Mouse (Mus musculus) forebrain, embryonic 11.5 days (tissue): ENCODE data around the gene Palm2. TPM values are rescaled to one million over a fixed set of nuclear protein-coding genes. Genes with fewer than 3 reads are reported as not detected.
A peak's percentile ranks its signal among the peaks of the same experiment; 100 is the strongest.

Experiments
- ATAC-seq: fragments of 200-750 bp; cut with Nextera tagmentation; replicated peaks from 2 replicates; pipeline ENCODE4 v1.8.0; 2017; ENCODE audit warnings: moderate TSS enrichment; ENCODE audit not compliant: low FRiP score
- DNase-seq: peaks from one replicate; pipeline ENCODE4 v3.0.0-alpha.2; 2017; ENCODE audit warnings: low spot score
- H3K27ac ChIP-seq: fragments of 300-500 bp; sonication (generic); 2 replicates; pipeline ENCODE4 v1.5.1; 2014; ENCODE audit warnings: low read depth, low read length
- H3K27me3 ChIP-seq: fragments of 300-500 bp; sonication (generic); 2 replicates; pipeline ENCODE4 v1.6.1; 2014; ENCODE audit warnings: mild to moderate bottlenecking, low read length, mixed read lengths; ENCODE audit not compliant: control insufficient read depth, insufficient read depth
- H3K36me3 ChIP-seq: fragments of 300-500 bp; sonication (generic); 2 replicates; pipeline ENCODE4 v1.6.1; 2014; ENCODE audit warnings: mild to moderate bottlenecking, low read length, moderate library complexity, mixed read lengths; ENCODE audit not compliant: control insufficient read depth, insufficient read depth
- H3K4me1 ChIP-seq: fragments of 300-500 bp; sonication (generic); replicated peaks from 2 replicates; pipeline ENCODE4 v1.6.1; 2014; ENCODE audit warnings: low read length, mixed read lengths; ENCODE audit not compliant: control insufficient read depth, insufficient read depth
- H3K4me2 ChIP-seq: fragments of 300-500 bp; sonication (generic); 2 replicates; pipeline ENCODE4 v1.6.1; 2014; ENCODE audit warnings: low read depth, mild to moderate bottlenecking, low read length, moderate library complexity, mixed read lengths; ENCODE audit not compliant: severe bottlenecking
- H3K4me3 ChIP-seq: fragments of 300-500 bp; sonication (generic); 2 replicates; pipeline ENCODE4 v1.5.1; 2014; ENCODE audit warnings: low read depth, low read length
- H3K9ac ChIP-seq: fragments of 300-500 bp; sonication (generic); 2 replicates; pipeline ENCODE4 v1.6.1; 2014; ENCODE audit warnings: low read length
- H3K9me3 ChIP-seq: fragments of 300-500 bp; sonication (generic); 2 replicates; pipeline ENCODE4 v1.6.1; 2016; ENCODE audit warnings: low read length, mixed read lengths; ENCODE audit not compliant: control insufficient read depth
- WGBS: fragments of 180-500 bp; shearing (Covaris S2); extraction: QIAGEN DNeasy Blood & Tissue Kit; methylation state at CpG from one replicate; pipeline ENCODE4 v1.1.7; 2014; 5-methylcytosine and 5-hydroxymethylcytosine counted together
- polyA plus RNA-seq: library from polyadenylated mRNA; unstranded; fragments of >200 nt; fragmentation: Nextera tagmentation; extraction: Ambion mirVana; gene quantifications from 2 replicates; pipeline ENCODE4 v1.2.1, GENCODE M21; 2014

Palm2 gene
- polyA plus RNA-seq, 1 experiment from 2014 or later = 3.5 TPM

- peaks cover 16% of the 10 kb centered on the region for H3K27me3 ChIP-seq
- H3K27ac ChIP-seq = no peak overlapping the region
- DNase-seq = no peak
Measured at GRCm38 (mm10) chr4:57434705-57435360, 786 bp downstream of the Palm2 start.

GRCm38 (mm10) chr4:57436286-57436685 is 2.2 kb downstream of the Palm2 start:
- H3K27me3 ChIP-seq = peaks cover 16% of the 10 kb centered on the region
- ATAC-seq (no peak), DNase-seq (no peak)
- H3K4me1 ChIP-seq = peaks cover 9% of the 10 kb centered on the region; the same call in 1 of the 2 replicates
- no peak overlapping the region for H3K4me3 ChIP-seq
- no peaks in the 10 kb centered on the region for H3K36me3 ChIP-seq
- H3K9me3 ChIP-seq = no peaks in the 10 kb centered on the region
- no peak overlapping the region for H3K27ac ChIP-seq
- 66% methylated on average over 4 of the region's 4 CpGs for WGBS
- H3K9ac ChIP-seq = no peak overlapping the region
- H3K4me2 ChIP-seq = no peak overlapping the region

More at GRCm38 (mm10) chr4:57434705-57435360, 786 bp downstream of the Palm2 start:
- Histone ChIP-seq H3K9me3 (no peaks in the 10 kb centered on the region), H3K9ac (peak overlapping the region; percentile 46; the same call in 1 of the 2 replicates), H3K36me3 (no peaks in the 10 kb centered on the region), H3K4me1 (peaks cover 9% of the 10 kb centered on the region; the same call in 1 of the 2 replicates), H3K4me3 (peak overlapping the region; percentile 63), H3K4me2 (peak overlapping the region; percentile 99)
- WGBS = 22% methylated on average over 19 of the region's 19 CpGs
- ATAC-seq = 0 out of 2 replicates have a peak, but pooled peaks have one; percentile 15

GRCm38 (mm10) chr4:57446082-57446481 is 12.0 kb downstream of the Palm2 start:
- H3K27ac ChIP-seq = no peak overlapping the region
- no peaks in the 10 kb centered on the region for H3K27me3 ChIP-seq
- no peaks in the 10 kb centered on the region for H3K4me1 ChIP-seq
- DNase-seq = no peak
- no peaks in the 10 kb centered on the region for H3K36me3 ChIP-seq
- ATAC-seq = no peak
- no peak overlapping the region for H3K9ac ChIP-seq
- WGBS = 85% methylated on average over 2 of the region's 2 CpGs
- no peaks in the 10 kb centered on the region for H3K9me3 ChIP-seq
- no peak overlapping the region for H3K4me3 ChIP-seq
- no peak overlapping the region for H3K4me2 ChIP-seq

- ATAC-seq (no peak), DNase-seq (no peak)
- Histone ChIP-seq H3K36me3 (no peaks in the 10 kb centered on the region), H3K27ac (no peak overlapping the region), H3K9me3 (no peaks in the 10 kb centered on the region), H3K9ac (no peak overlapping the region), H3K4me1 (no peaks in the 10 kb centered on the region), H3K4me2 (no peak overlapping the region), H3K27me3 (no peaks in the 10 kb centered on the region), H3K4me3 (no peak overlapping the region)
- WGBS = 70% methylated on average over 4 of the region's 4 CpGs
Measured at GRCm38 (mm10) chr4:57446854-57447444, 12.9 kb downstream of the Palm2 start.

- DNase-seq = peak; percentile 66
- H3K4me2 ChIP-seq = no peak overlapping the region
- no peak overlapping the region for H3K27ac ChIP-seq
- H3K4me1 ChIP-seq = no peaks in the 10 kb centered on the region
- 29% methylated on average over 3 of the region's 3 CpGs for WGBS
- H3K36me3 ChIP-seq = no peaks in the 10 kb centered on the region
- no peak for ATAC-seq
- no peak overlapping the region for H3K4me3 ChIP-seq
- no peaks in the 10 kb centered on the region for H3K9me3 ChIP-seq
- H3K9ac ChIP-seq = no peak overlapping the region
- H3K27me3 ChIP-seq = no peaks in the 10 kb centered on the region
Measured at GRCm38 (mm10) chr4:57451896-57452295, 17.8 kb downstream of the Palm2 start.

GRCm38 (mm10) chr4:57452661-57453060 is 18.6 kb downstream of the Palm2 start:
- Histone ChIP-seq H3K4me1 (no peaks in the 10 kb centered on the region), H3K9me3 (no peaks in the 10 kb centered on the region), H3K4me3 (no peak overlapping the region), H3K27me3 (no peaks in the 10 kb centered on the region), H3K9ac (no peak overlapping the region), H3K36me3 (no peaks in the 10 kb centered on the region), H3K4me2 (no peak overlapping the region), H3K27ac (no peak overlapping the region)
- ATAC-seq (no peak), DNase-seq (no peak)
- WGBS = 93% methylated on average over 5 of the region's 5 CpGs

- Histone ChIP-seq H3K27me3 (no peaks in the 10 kb centered on the region), H3K36me3 (no peaks in the 10 kb centered on the region), H3K27ac (no peak overlapping the region), H3K9ac (no peak overlapping the region), H3K4me1 (no peaks in the 10 kb centered on the region), H3K4me3 (no peak overlapping the region), H3K4me2 (no peak overlapping the region), H3K9me3 (no peaks in the 10 kb centered on the region)
- DNase-seq (peak; percentile 55), ATAC-seq (no peak)
- WGBS = 38% methylated on average over 2 of the region's 3 CpGs
Measured at GRCm38 (mm10) chr4:57462378-57462777, 28.3 kb downstream of the Palm2 start.

- 85% methylated on average over 7 of the region's 7 CpGs for WGBS
- no peak for DNase-seq
- Histone ChIP-seq H3K36me3 (no peaks in the 10 kb centered on the region), H3K9me3 (no peaks in the 10 kb centered on the region), H3K27ac (no peak overlapping the region), H3K4me3 (no peak overlapping the region), H3K4me2 (no peak overlapping the region), H3K27me3 (no peaks in the 10 kb centered on the region), H3K9ac (no peak overlapping the region), H3K4me1 (no peaks in the 10 kb centered on the region)
- ATAC-seq = no peak
Measured at GRCm38 (mm10) chr4:57482435-57482834, 48.4 kb downstream of the Palm2 start.

GRCm38 (mm10) chr4:57486392-57486791 is 52.3 kb downstream of the Palm2 start:
- Histone ChIP-seq H3K27ac (no peak overlapping the region), H3K36me3 (no peaks in the 10 kb centered on the region), H3K4me2 (no peak overlapping the region), H3K9me3 (no peaks in the 10 kb centered on the region), H3K4me1 (no peaks in the 10 kb centered on the region), H3K4me3 (no peak overlapping the region), H3K27me3 (no peaks in the 10 kb centered on the region), H3K9ac (no peak overlapping the region)
- DNase-seq = no peak
- 83% methylated on average over 3 of the region's 3 CpGs for WGBS
- no peak for ATAC-seq
